Mouse (Mus musculus): ENCODE measurements around the gene Ifit3b. TPM values are rescaled to one million over a fixed set of nuclear protein-coding genes. Genes with fewer than 3 reads are reported as not detected.
"Not testable (repeated sequence)": the region's sequence is repeated elsewhere in the genome, so short reads cannot be mapped to it uniquely, and the experiment has no call there.

Gene Ifit3b
- polyA plus RNA-seq, 1 experiment from 2014 or later, result 0.16 TPM

GRCm38 (mm10) chr19:34587898-34588692, 19.7 kb upstream of the Ifit3b start:
- not testable (repeated sequence) for H3K27me3 ChIP-seq; H3K9me3 ChIP-seq; H3K9ac ChIP-seq (replicated peaks); H3K4me3 ChIP-seq (replicated peaks); H3K4me2 ChIP-seq (replicated peaks); H3K27ac ChIP-seq; H3K36me3 ChIP-seq; H3K4me1 ChIP-seq (replicated peaks)
- 91% methylated on average over 8 of the region's 12 CpGs for WGBS
- peak; percentile 27; the same call in 1 of the 2 replicates for ATAC-seq

- no peak overlapping the region for H3K4me3 ChIP-seq (replicated peaks)
- H3K4me1 ChIP-seq (replicated peaks), result no peaks in the 10 kb centered on the region
- no peak overlapping the region for H3K4me2 ChIP-seq (replicated peaks)
- no peak for ATAC-seq
- no peak overlapping the region for H3K9ac ChIP-seq (replicated peaks)
- H3K27me3 ChIP-seq, result no peaks in the 10 kb centered on the region
- H3K27ac ChIP-seq, result no peak overlapping the region
- no peaks in the 10 kb centered on the region for H3K36me3 ChIP-seq
- no peaks in the 10 kb centered on the region for H3K9me3 ChIP-seq
Measured at GRCm38 (mm10) chr19:34588959-34589358, 18.8 kb upstream of the Ifit3b start.

- Histone ChIP-seq H3K9ac (replicated peaks) (no peak overlapping the region), H3K36me3 (no peaks in the 10 kb centered on the region), H3K4me2 (replicated peaks) (no peak overlapping the region), H3K4me1 (replicated peaks) (no peaks in the 10 kb centered on the region), H3K27me3 (no peaks in the 10 kb centered on the region), H3K4me3 (replicated peaks) (no peak overlapping the region), H3K9me3 (no peaks in the 10 kb centered on the region), H3K27ac (no peak overlapping the region)
- WGBS, result 92% methylated on average over 2 of the region's 2 CpGs
- no peak for ATAC-seq
Measured at GRCm38 (mm10) chr19:34593456-34593855, 14.3 kb upstream of the Ifit3b start.

- H3K27me3 ChIP-seq; H3K9me3 ChIP-seq; H3K36me3 ChIP-seq; H3K4me1 ChIP-seq (replicated peaks); H3K27ac ChIP-seq; H3K4me3 ChIP-seq (replicated peaks); H3K4me2 ChIP-seq (replicated peaks); ATAC-seq; H3K9ac ChIP-seq (replicated peaks): not testable (repeated sequence)
- 85% methylated on average over 3 of the region's 3 CpGs for WGBS
Measured at GRCm38 (mm10) chr19:34594523-34594922, 13.2 kb upstream of the Ifit3b start.

GRCm38 (mm10) chr19:34596811-34597210, 11.0 kb upstream of the Ifit3b start:
- H3K4me2 ChIP-seq (replicated peaks), result no peak overlapping the region
- no peaks in the 10 kb centered on the region for H3K4me1 ChIP-seq (replicated peaks)
- no peak overlapping the region for H3K27ac ChIP-seq
- no peak for ATAC-seq
- no peaks in the 10 kb centered on the region for H3K36me3 ChIP-seq
- H3K27me3 ChIP-seq, result no peaks in the 10 kb centered on the region
- no peak overlapping the region for H3K9ac ChIP-seq (replicated peaks)
- H3K4me3 ChIP-seq (replicated peaks), result no peak overlapping the region
- H3K9me3 ChIP-seq, result no peaks in the 10 kb centered on the region

- WGBS, result 88% methylated on average over 2 of the region's 2 CpGs
- Histone ChIP-seq H3K9ac (replicated peaks) (no peak overlapping the region), H3K27ac (no peak overlapping the region), H3K9me3 (no peaks in the 10 kb centered on the region), H3K27me3 (no peaks in the 10 kb centered on the region), H3K4me3 (replicated peaks) (no peak overlapping the region), H3K4me1 (replicated peaks) (no peaks in the 10 kb centered on the region), H3K4me2 (replicated peaks) (no peak overlapping the region), H3K36me3 (no peaks in the 10 kb centered on the region)
- no peak for ATAC-seq
Measured at GRCm38 (mm10) chr19:34598341-34598740, 9.4 kb upstream of the Ifit3b start.

- H3K4me2 ChIP-seq (replicated peaks); H3K4me1 ChIP-seq (replicated peaks); H3K27ac ChIP-seq; H3K9ac ChIP-seq (replicated peaks); ATAC-seq; H3K36me3 ChIP-seq; H3K9me3 ChIP-seq; H3K27me3 ChIP-seq; H3K4me3 ChIP-seq (replicated peaks): not testable (repeated sequence)
Measured at GRCm38 (mm10) chr19:34599250-34599649, 8.5 kb upstream of the Ifit3b start.

- H3K27me3 ChIP-seq; ATAC-seq; H3K4me1 ChIP-seq (replicated peaks); H3K27ac ChIP-seq; H3K9ac ChIP-seq (replicated peaks); H3K4me2 ChIP-seq (replicated peaks); H3K36me3 ChIP-seq; H3K4me3 ChIP-seq (replicated peaks); H3K9me3 ChIP-seq: not testable (repeated sequence)
- WGBS, result 30% methylated on average over 1 of the region's 1 CpGs
Measured at GRCm38 (mm10) chr19:34601888-34602287, 5.9 kb upstream of the Ifit3b start, which contains the start of gene Ifit1bl1. Gene Ifit1bl1 (minus strand): TSS chr19:34601956.

- Histone ChIP-seq H3K27ac (no peak overlapping the region), H3K36me3 (no peaks in the 10 kb centered on the region), H3K4me1 (replicated peaks) (no peaks in the 10 kb centered on the region), H3K9ac (replicated peaks) (no peak overlapping the region), H3K9me3 (no peaks in the 10 kb centered on the region), H3K27me3 (no peaks in the 10 kb centered on the region), H3K4me2 (replicated peaks) (no peak overlapping the region), H3K4me3 (replicated peaks) (no peak overlapping the region)
- ATAC-seq, result no peak
- WGBS, result 86% methylated on average over 3 of the region's 3 CpGs
Measured at GRCm38 (mm10) chr19:34605472-34605871, 2.3 kb upstream of the Ifit3b start.

GRCm38 (mm10) chr19:34610118-34610517, 2.3 kb downstream of the Ifit3b start:
- H3K9me3 ChIP-seq; H3K4me3 ChIP-seq (replicated peaks); H3K4me2 ChIP-seq (replicated peaks); H3K4me1 ChIP-seq (replicated peaks); ATAC-seq; H3K9ac ChIP-seq (replicated peaks); H3K36me3 ChIP-seq; H3K27me3 ChIP-seq; H3K27ac ChIP-seq: not testable (repeated sequence)
- 74% methylated on average over 3 of the region's 3 CpGs for WGBS

- H3K27me3 ChIP-seq; H3K4me1 ChIP-seq (replicated peaks); ATAC-seq; H3K4me3 ChIP-seq (replicated peaks); H3K9ac ChIP-seq (replicated peaks); H3K36me3 ChIP-seq; H3K4me2 ChIP-seq (replicated peaks); H3K9me3 ChIP-seq; H3K27ac ChIP-seq: not testable (repeated sequence)
- WGBS, result 84% methylated on average over 6 of the region's 11 CpGs
Measured at GRCm38 (mm10) chr19:34612243-34613001, 4.7 kb downstream of the Ifit3b start.

- WGBS, result 93% methylated on average over 5 of the region's 5 CpGs
Measured at GRCm38 (mm10) chr19:34620871-34621270, 13.1 kb downstream of the Ifit3b start.

More at GRCm38 (mm10) chr19:34620871-34621270, 13.1 kb downstream of the Ifit3b start:
- no peak overlapping the region for H3K4me3 ChIP-seq (replicated peaks)
- H3K27ac ChIP-seq, result no peak overlapping the region
- no peaks in the 10 kb centered on the region for H3K36me3 ChIP-seq
- H3K4me2 ChIP-seq (replicated peaks), result no peak overlapping the region
- H3K27me3 ChIP-seq, result no peaks in the 10 kb centered on the region
- H3K4me1 ChIP-seq (replicated peaks), result no peaks in the 10 kb centered on the region
- ATAC-seq, result no peak
- no peaks in the 10 kb centered on the region for H3K9me3 ChIP-seq
- H3K9ac ChIP-seq (replicated peaks), result no peak overlapping the region

Measured in midbrain, embryonic 13.5 days (tissue).